Mouse (Mus musculus) midbrain, embryonic 13.5 days (tissue): ENCODE measurements around the gene Hnrnpa3. TPM values are rescaled to one million over a fixed set of nuclear protein-coding genes. Genes with fewer than 3 reads are reported as not detected.
"Not testable (repeated sequence)": the region's sequence is repeated elsewhere in the genome, so short reads cannot be mapped to it uniquely, and the experiment has no call there.

ENCODE experiments used
- ATAC-seq: fragments of 200-750 bp; cut with Nextera tagmentation; 2 replicates; pipeline ENCODE4 v1.8.0; 2017; ENCODE audit warnings: mild to moderate bottlenecking, moderate TSS enrichment, moderate library complexity
- H3K27ac ChIP-seq: fragments of 300-500 bp; sonication (generic); 2 replicates; pipeline ENCODE4 v1.5.1; 2015; ENCODE audit warnings: inconsistent platforms, mild to moderate bottlenecking, moderate library complexity
- H3K27me3 ChIP-seq: fragments of 300-500 bp; sonication (generic); 2 replicates; pipeline ENCODE4 v1.6.1; 2015; ENCODE audit warnings: mild to moderate bottlenecking, inconsistent platforms
- H3K36me3 ChIP-seq: fragments of 300-500 bp; sonication (generic); 2 replicates; pipeline ENCODE4 v1.6.1; 2015; ENCODE audit warnings: mild to moderate bottlenecking, inconsistent platforms
- H3K4me1 ChIP-seq: fragments of 300-500 bp; sonication (generic); replicated peaks from 2 replicates; pipeline ENCODE4 v1.6.1; 2015; ENCODE audit warnings: inconsistent platforms
- H3K4me2 ChIP-seq: fragments of 300-500 bp; sonication (generic); replicated peaks from 2 replicates; pipeline ENCODE4 v1.6.1; 2015; ENCODE audit warnings: moderate library complexity, mild to moderate bottlenecking, inconsistent platforms
- H3K4me3 ChIP-seq: fragments of 300-500 bp; sonication (generic); replicated peaks from 2 replicates; pipeline ENCODE4 v1.5.1; 2015; ENCODE audit warnings: mild to moderate bottlenecking, inconsistent platforms
- H3K9ac ChIP-seq: fragments of 300-500 bp; sonication (generic); replicated peaks from 2 replicates; pipeline ENCODE4 v1.6.1; 2015; ENCODE audit warnings: mild to moderate bottlenecking, inconsistent platforms
- H3K9me3 ChIP-seq: fragments of 300-500 bp; sonication (generic); 2 replicates; pipeline ENCODE4 v1.6.1; 2016; ENCODE audit warnings: mild to moderate bottlenecking, inconsistent platforms
- WGBS: fragments of 180-500 bp; shearing (Covaris S2); methylation state at CpG from one replicate; pipeline ENCODE4 v1.1.7; 2015; 5-methylcytosine and 5-hydroxymethylcytosine counted together
- polyA plus RNA-seq: library from polyadenylated mRNA; unstranded; fragments of >200 nt; fragmentation: Nextera tagmentation; extraction: Ambion mirVana; gene quantifications from 2 replicates; pipeline ENCODE4 v1.2.1, GENCODE M21; 2015

Hnrnpa3 gene
- polyA plus RNA-seq, 1 experiment from 2014 or later: 291 TPM

DNA sequence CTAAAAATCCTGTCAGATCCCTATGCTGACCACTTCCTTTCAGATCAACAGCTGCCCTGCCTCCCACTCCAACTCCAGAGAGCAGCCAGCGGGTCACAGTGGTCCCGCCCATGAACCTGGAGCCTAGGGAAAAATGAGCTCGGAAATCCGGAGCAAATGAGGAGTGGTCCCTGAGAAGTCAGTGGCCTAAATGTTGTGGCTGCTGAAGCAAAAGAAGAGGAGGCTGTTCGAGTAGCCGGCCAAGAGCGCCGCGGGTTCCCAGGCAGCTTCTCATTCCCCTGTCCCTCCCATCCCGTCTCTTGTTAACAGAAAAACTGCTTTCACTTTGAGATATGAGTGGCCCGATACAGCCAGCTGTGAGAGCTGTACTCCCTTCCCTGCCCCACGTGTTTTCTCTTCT, 19.5 kb upstream of the Hnrnpa3 start:
- not testable (repeated sequence) for ATAC-seq, H3K4me3 ChIP-seq, H3K27me3 ChIP-seq, H3K27ac ChIP-seq, H3K4me2 ChIP-seq, H3K9me3 ChIP-seq, H3K36me3 ChIP-seq, H3K4me1 ChIP-seq, H3K9ac ChIP-seq
- WGBS: 81% methylated on average over 11 of the region's 12 CpGs

DNA sequence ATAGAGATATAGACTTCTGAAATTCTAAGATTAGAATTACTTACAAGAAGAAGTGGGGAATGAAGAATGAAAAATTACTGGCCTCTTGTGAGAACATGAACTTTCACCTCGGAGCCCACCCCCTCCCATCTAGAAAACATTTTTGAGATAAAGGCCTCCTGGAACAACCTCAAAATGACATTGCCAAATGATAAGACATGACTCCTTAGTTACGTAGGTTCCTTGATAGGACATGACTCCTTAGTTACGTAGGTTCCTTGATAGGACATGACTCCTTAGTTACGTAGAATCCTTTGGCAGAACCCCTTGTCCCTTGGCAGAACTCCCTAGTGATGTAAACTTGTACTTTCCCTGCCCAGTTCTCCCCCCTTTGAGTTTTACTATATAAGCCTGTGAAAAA, 16.7 kb upstream of the Hnrnpa3 start:
- H3K27ac ChIP-seq, H3K9me3 ChIP-seq, H3K4me2 ChIP-seq, H3K27me3 ChIP-seq, H3K4me3 ChIP-seq, H3K4me1 ChIP-seq, ATAC-seq, H3K9ac ChIP-seq, H3K36me3 ChIP-seq: not testable (repeated sequence)
- 97% methylated on average over 4 of the region's 4 CpGs for WGBS

DNA sequence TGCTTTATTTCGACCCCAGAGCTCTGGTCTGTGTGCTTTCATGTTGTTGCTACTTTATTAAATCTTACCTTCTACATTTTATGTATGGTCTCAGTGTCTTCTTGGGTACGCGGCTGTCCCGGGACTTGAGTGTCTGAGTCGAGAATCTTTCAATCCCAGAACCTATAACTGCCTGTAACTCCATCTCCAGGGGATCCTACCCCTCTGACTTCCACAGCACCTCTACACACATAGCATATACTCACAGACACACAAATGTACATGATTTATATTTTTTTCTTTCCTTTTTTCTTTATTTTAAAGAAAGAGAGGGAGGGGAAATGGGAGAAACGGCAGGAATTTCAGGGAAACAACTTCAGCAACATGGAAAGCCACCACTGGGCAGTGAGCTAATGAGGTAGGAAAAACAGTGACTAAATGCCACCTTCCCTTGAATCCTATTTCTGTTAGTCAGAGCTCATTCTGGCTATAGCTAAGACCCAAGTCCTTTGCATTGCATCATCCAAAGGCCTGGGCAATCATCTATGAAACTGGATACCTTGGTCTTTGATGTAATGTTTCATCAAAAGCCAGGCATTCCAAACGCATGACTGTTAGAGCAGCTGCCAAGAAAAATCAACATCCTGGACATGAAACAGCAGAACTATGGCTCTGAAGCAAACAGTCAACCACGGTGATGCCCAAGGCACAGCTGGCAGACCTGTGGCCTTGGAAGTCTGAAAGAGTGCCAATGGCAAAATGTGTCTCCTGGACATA, 16.1 kb upstream of the Hnrnpa3 start:
- Histone ChIP-seq H3K27ac (no peak overlapping the region), H3K9ac (no peak overlapping the region), H3K9me3 (no peaks in the 10 kb centered on the region), H3K4me2 (no peak overlapping the region), H3K27me3 (no peaks in the 10 kb centered on the region), H3K4me3 (no peak overlapping the region), H3K4me1 (no peaks in the 10 kb centered on the region), H3K36me3 (no peaks in the 10 kb centered on the region)
- 91% methylated on average over 8 of the region's 8 CpGs for WGBS
- no peak for ATAC-seq

DNA sequence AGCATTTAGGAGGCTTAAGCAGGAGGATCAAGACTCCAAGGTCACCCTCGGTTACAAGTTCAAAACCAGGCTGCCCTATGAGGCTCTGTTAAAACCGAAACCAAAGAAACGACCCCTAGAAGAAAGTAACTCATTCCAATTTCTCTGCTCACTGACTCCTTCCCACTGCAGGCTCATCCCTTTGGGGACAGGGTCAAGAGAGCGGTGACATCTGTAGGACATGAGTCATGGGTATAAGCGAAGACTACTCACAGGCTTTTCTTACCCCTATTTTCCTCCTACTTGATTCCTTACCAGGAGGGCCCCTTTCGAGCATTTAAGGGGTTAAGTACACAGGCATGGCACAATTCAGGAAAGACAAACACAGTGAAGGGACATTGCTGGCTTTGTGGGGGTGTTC, 15.1 kb upstream of the Hnrnpa3 start:
- Histone ChIP-seq H3K4me1 (no peaks in the 10 kb centered on the region), H3K4me2 (no peak overlapping the region), H3K9ac (no peak overlapping the region), H3K36me3 (no peaks in the 10 kb centered on the region), H3K27ac (no peak overlapping the region), H3K9me3 (no peaks in the 10 kb centered on the region), H3K4me3 (no peak overlapping the region), H3K27me3 (no peaks in the 10 kb centered on the region)
- ATAC-seq: no peak
- 89% methylated on average over 6 of the region's 6 CpGs for WGBS

DNA sequence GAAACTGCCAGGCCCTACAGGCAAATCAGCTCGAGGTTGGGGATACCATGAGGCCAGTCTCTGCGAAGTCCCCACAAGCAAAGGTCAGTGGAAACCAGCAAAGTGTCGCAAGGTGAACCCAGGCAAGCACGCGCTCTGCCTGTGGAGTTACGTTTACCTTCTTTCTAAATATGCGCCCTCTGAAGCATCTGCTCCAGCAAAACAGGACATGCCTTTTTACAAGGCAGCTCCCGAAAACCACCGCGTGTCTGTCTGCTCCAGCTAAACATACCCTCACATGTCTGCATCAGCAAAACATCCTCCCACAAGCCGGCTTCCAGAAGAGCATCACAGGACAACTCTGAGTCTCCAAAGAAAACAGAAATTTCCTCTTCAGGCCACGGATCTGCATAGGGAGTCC, 13.8 kb upstream of the Hnrnpa3 start:
- Histone ChIP-seq H3K27me3 (no peaks in the 10 kb centered on the region), H3K4me1 (no peaks in the 10 kb centered on the region), H3K9me3 (no peaks in the 10 kb centered on the region), H3K27ac (no peak overlapping the region), H3K9ac (no peak overlapping the region), H3K36me3 (no peaks in the 10 kb centered on the region), H3K4me3 (no peak overlapping the region), H3K4me2 (no peak overlapping the region)
- ATAC-seq: no peak
- 94% methylated on average over 12 of the region's 12 CpGs for WGBS

- WGBS: 97% methylated on average over 1 of the region's 1 CpGs
Observed at GRCm38 (mm10) chr2:75650437-75650836, 8.6 kb upstream of the Hnrnpa3 start.

DNA sequence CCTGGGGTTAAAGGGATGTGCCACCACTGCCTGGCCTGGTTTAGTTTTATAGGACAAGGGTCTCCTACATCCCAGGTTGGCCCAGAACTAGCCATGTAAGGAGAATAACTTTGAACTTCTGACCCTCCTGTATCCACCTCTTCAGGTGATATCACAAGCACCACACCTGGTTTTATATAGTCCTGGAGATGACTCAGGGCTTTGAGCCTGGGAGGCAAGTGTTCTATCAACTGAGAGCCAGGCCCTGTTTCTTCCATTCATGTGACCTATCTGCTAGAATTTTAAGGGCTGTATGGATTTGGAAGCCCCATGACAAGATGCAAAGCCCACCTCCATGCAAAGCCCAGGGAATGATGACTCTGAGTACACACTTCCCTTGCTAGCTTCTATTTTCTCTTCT, 5.9 kb upstream of the Hnrnpa3 start:
- peaks cover 12% of the 10 kb centered on the region for H3K4me1 ChIP-seq
- no peak overlapping the region for H3K27ac ChIP-seq
- no peak overlapping the region for H3K4me2 ChIP-seq

More at GRCm38 (mm10) chr2:75650437-75650836, 8.6 kb upstream of the Hnrnpa3 start:
- Histone ChIP-seq H3K27ac (no peak overlapping the region), H3K4me2 (no peak overlapping the region), H3K9me3 (no peaks in the 10 kb centered on the region), H3K4me1 (no peaks in the 10 kb centered on the region), H3K9ac (no peak overlapping the region), H3K4me3 (no peak overlapping the region), H3K36me3 (no peaks in the 10 kb centered on the region), H3K27me3 (no peaks in the 10 kb centered on the region)
- no peak for ATAC-seq

DNA sequence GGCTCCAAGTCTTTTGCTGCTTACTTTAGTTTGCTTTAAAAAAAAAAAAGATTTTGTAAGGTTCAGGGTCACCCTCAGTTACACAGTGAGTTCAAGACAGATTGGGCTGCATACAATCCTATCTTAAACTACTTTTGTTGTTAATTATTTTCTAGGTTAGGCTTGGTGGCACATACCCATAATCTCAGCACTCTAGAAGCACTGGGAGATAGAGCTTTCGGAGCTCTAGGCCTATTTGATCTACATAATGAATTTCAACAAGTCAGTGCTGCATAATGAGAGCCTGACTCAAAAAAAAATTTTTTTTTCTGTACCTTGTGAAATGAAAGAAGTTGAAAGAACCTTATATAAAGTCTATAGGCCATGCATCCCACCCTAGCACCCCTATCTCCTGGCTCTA, 4.4 kb upstream of the Hnrnpa3 start:
- Histone ChIP-seq H3K36me3 (no peaks in the 10 kb centered on the region), H3K4me1 (peaks cover 13% of the 10 kb centered on the region), H3K4me2 (no peak overlapping the region), H3K9me3 (no peaks in the 10 kb centered on the region), H3K27ac (no peak overlapping the region), H3K4me3 (no peak overlapping the region), H3K27me3 (no peaks in the 10 kb centered on the region), H3K9ac (no peak overlapping the region)
- 82% methylated on average over 1 of the region's 1 CpGs for WGBS
- ATAC-seq: no peak

More for the DNA sequence above, 5.9 kb upstream of the Hnrnpa3 start:
- ATAC-seq: no peak
- Histone ChIP-seq H3K4me3 (no peak overlapping the region), H3K9me3 (no peaks in the 10 kb centered on the region), H3K27me3 (no peaks in the 10 kb centered on the region), H3K36me3 (no peaks in the 10 kb centered on the region), H3K9ac (no peak overlapping the region)

GRCm38 (mm10) chr2:75656924-75657323, 2.1 kb upstream of the Hnrnpa3 start:
- Histone ChIP-seq H3K27me3 (no peaks in the 10 kb centered on the region), H3K36me3 (no peaks in the 10 kb centered on the region), H3K4me1 (peaks cover 27% of the 10 kb centered on the region), H3K27ac (peak overlapping the region; percentile 99; the same call in 1 of the 2 replicates), H3K9ac (no peak overlapping the region), H3K4me3 (no peak overlapping the region), H3K4me2 (no peak overlapping the region), H3K9me3 (no peaks in the 10 kb centered on the region)
- no peak for ATAC-seq
- WGBS: 96% methylated on average over 5 of the region's 5 CpGs

GRCm38 (mm10) chr2:75657907-75658691, 962 bp upstream of the Hnrnpa3 start:
- H3K9ac ChIP-seq: peak overlapping the region; percentile 92
- H3K9me3 ChIP-seq: no peaks in the 10 kb centered on the region
- peak overlapping the region; percentile 72 for H3K4me2 ChIP-seq
- peaks cover 9% of the 10 kb centered on the region for H3K36me3 ChIP-seq
- peak; percentile 18; the same call in 1 of the 2 replicates for ATAC-seq
- H3K4me3 ChIP-seq: peak overlapping the region; percentile 58
- WGBS: 3% methylated on average over 18 of the region's 18 CpGs
- H3K27ac ChIP-seq: peak overlapping the region; percentile 99
- no peaks in the 10 kb centered on the region for H3K27me3 ChIP-seq
- H3K4me1 ChIP-seq: peaks cover 27% of the 10 kb centered on the region

DNA sequence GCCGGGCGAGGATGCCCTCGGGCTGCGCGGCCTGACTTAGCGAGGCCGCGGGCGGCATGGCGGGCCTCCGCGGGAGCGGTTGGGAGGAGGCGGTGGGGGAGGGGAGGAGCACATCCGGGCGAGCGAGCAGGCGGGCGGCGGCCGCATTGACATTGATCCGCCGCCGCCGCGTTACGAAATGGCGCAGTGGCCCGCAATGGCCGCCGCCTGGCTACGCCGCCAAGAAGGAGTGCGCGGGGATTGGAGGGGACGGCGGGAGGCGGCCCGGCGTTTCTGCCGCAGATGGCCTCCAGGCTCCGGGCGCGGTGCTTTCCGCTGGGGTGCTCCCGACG, 534 bp downstream of the Hnrnpa3 start:
- peaks cover 27% of the 10 kb centered on the region for H3K4me1 ChIP-seq
- peak overlapping the region; percentile 93 for H3K9ac ChIP-seq
- H3K27ac ChIP-seq: peak overlapping the region; percentile 98
- H3K4me3 ChIP-seq: peak overlapping the region; percentile 93
- H3K9me3 ChIP-seq: no peaks in the 10 kb centered on the region
- ATAC-seq: no peak; the same call in none of the 2 replicates
- H3K36me3 ChIP-seq: peaks cover 22% of the 10 kb centered on the region
- no peaks in the 10 kb centered on the region for H3K27me3 ChIP-seq
- peak overlapping the region; percentile 82 for H3K4me2 ChIP-seq
- WGBS: 0% methylated on average over 38 of the region's 47 CpGs

- Histone ChIP-seq H3K4me1 (peaks cover 27% of the 10 kb centered on the region), H3K9me3 (no peaks in the 10 kb centered on the region), H3K36me3 (peaks cover 28% of the 10 kb centered on the region), H3K27me3 (no peaks in the 10 kb centered on the region), H3K9ac (peak overlapping the region; percentile 93), H3K4me3 (peak overlapping the region; percentile 93), H3K4me2 (peak overlapping the region; percentile 82), H3K27ac (peak overlapping the region; percentile 98)
- WGBS: 2% methylated on average over 15 of the region's 15 CpGs
- ATAC-seq: no peak
Observed at GRCm38 (mm10) chr2:75660255-75660948, 1.3 kb downstream of the Hnrnpa3 start.
